Mouse (Mus musculus) neural tube, embryonic 11.5 days (tissue): ENCODE data around the gene Gm20715. TPM values are rescaled to one million over a fixed set of nuclear protein-coding genes. Genes with fewer than 3 reads are reported as not detected.

Source experiments
- ATAC-seq: fragments of 200-750 bp; cut with Nextera tagmentation; 2 replicates; pipeline ENCODE4 v1.8.0; 2017; ENCODE audit warnings: moderate number of reproducible peaks, mild to moderate bottlenecking, moderate TSS enrichment, moderate library complexity; ENCODE audit not compliant: insufficient read depth, low FRiP score, low TSS enrichment
- DNase-seq: peaks from one replicate; pipeline ENCODE4 v3.0.0-alpha.2; 2015; ENCODE audit warnings: low spot score
- H3K27ac ChIP-seq: fragments of 300-500 bp; sonication (generic); 2 replicates; pipeline ENCODE4 v1.5.1; 2014; ENCODE audit warnings: low read depth, mild to moderate bottlenecking, low read length
- H3K27me3 ChIP-seq: fragments of 300-500 bp; sonication (generic); 2 replicates; pipeline ENCODE4 v1.6.1; 2014; ENCODE audit warnings: mild to moderate bottlenecking, low read length, mixed read lengths; ENCODE audit not compliant: control insufficient read depth, insufficient read depth
- H3K36me3 ChIP-seq: fragments of 300-500 bp; sonication (generic); 2 replicates; pipeline ENCODE4 v1.6.1; 2014; ENCODE audit warnings: mild to moderate bottlenecking, low read length, moderate library complexity, mixed read lengths; ENCODE audit not compliant: control insufficient read depth, insufficient read depth
- H3K4me1 ChIP-seq: fragments of 300-500 bp; sonication (generic); 2 replicates; pipeline ENCODE4 v1.6.1; 2014; ENCODE audit warnings: low read length, mixed read lengths; ENCODE audit not compliant: control insufficient read depth, insufficient read depth
- H3K4me2 ChIP-seq: fragments of 300-500 bp; sonication (generic); 2 replicates; pipeline ENCODE4 v1.6.1; 2014; ENCODE audit warnings: low read depth, mild to moderate bottlenecking, moderate library complexity
- H3K4me3 ChIP-seq: fragments of 300-500 bp; sonication (generic); 2 replicates; pipeline ENCODE4 v1.5.1; 2014; ENCODE audit warnings: low read depth, low read length
- H3K9ac ChIP-seq: fragments of 300-500 bp; sonication (generic); 2 replicates; pipeline ENCODE4 v1.6.1; 2014; ENCODE audit warnings: mild to moderate bottlenecking, low read length
- H3K9me3 ChIP-seq: fragments of 300-500 bp; sonication (generic); 2 replicates; pipeline ENCODE4 v1.6.1; 2016; ENCODE audit warnings: low read length; ENCODE audit not compliant: control insufficient read depth
- WGBS: fragments of 180-500 bp; shearing (Covaris S2); extraction: QIAGEN DNeasy Blood & Tissue Kit; methylation state at CpG from one replicate; pipeline ENCODE4 v1.1.7; 2014; 5-methylcytosine and 5-hydroxymethylcytosine counted together
- polyA plus RNA-seq: library from polyadenylated mRNA; unstranded; fragments of >200 nt; fragmentation: Nextera tagmentation; extraction: Ambion mirVana; gene quantifications from 2 replicates; pipeline ENCODE4 v1.2.1, GENCODE M21; 2014

Gene Gm20715
- polyA plus RNA-seq, 1 experiment from 2014 or later, result not detected

GRCm38 (mm10) chr7:6397996-6398975 lies 11.8 kb upstream of the Gm20715 start, which contains the start of gene Smim17:
TSS of gene Smim17 (plus strand) at chr7:6398715.
- no peak within 1 kb of the TSS for H3K27ac ChIP-seq
- no peaks in the 10 kb centered on the region for H3K9me3 ChIP-seq
- peak; percentile 89 for ATAC-seq
- H3K4me3 ChIP-seq, result peak within 1 kb of the TSS; percentile 34
- H3K36me3 ChIP-seq, result no peaks in the 10 kb centered on the region
- no peaks in the 10 kb centered on the region for H3K27me3 ChIP-seq
- WGBS, result 30% methylated on average over 25 of the region's 25 CpGs
- H3K9ac ChIP-seq, result peak within 1 kb of the TSS; percentile 26
- peak; percentile 74 for DNase-seq
- H3K4me2 ChIP-seq, result peak within 1 kb of the TSS; percentile 55
- H3K4me1 ChIP-seq, result no peaks in the 10 kb centered on the region

- ATAC-seq, result peak; percentile 55; the same call in 1 of the 2 replicates
Measured at GRCm38 (mm10) chr7:6414626-6415441, 4.8 kb downstream of the Gm20715 start.

GRCm38 (mm10) chr7:6415442-6415787 lies 5.3 kb downstream of the Gm20715 start:
- no peak overlapping the region for H3K9ac ChIP-seq
- ATAC-seq, result 0 out of 2 replicates have a peak, but pooled peaks have one; percentile 16
- no peak overlapping the region for H3K4me2 ChIP-seq
- H3K9me3 ChIP-seq, result no peaks in the 10 kb centered on the region
- no peaks in the 10 kb centered on the region for H3K36me3 ChIP-seq
- no peaks in the 10 kb centered on the region for H3K27me3 ChIP-seq
- H3K4me1 ChIP-seq, result no peaks in the 10 kb centered on the region
- H3K4me3 ChIP-seq, result no peak overlapping the region
- no peak overlapping the region for H3K27ac ChIP-seq
- no peak for DNase-seq
- 23% methylated on average over 8 of the region's 8 CpGs for WGBS

More at GRCm38 (mm10) chr7:6414626-6415441, 4.8 kb downstream of the Gm20715 start:
- H3K4me2 ChIP-seq, result peak overlapping the region; percentile 27
- no peaks in the 10 kb centered on the region for H3K36me3 ChIP-seq
- H3K4me3 ChIP-seq, result no peak overlapping the region
- no peaks in the 10 kb centered on the region for H3K4me1 ChIP-seq
- no peak overlapping the region for H3K9ac ChIP-seq
- peak; percentile 26 for DNase-seq
- 8% methylated on average over 17 of the region's 22 CpGs for WGBS
- no peak overlapping the region for H3K27ac ChIP-seq
- H3K27me3 ChIP-seq, result no peaks in the 10 kb centered on the region
- H3K9me3 ChIP-seq, result no peaks in the 10 kb centered on the region

- no peak overlapping the region for H3K4me2 ChIP-seq
- no peak overlapping the region for H3K27ac ChIP-seq
- WGBS, result 76% methylated on average over 6 of the region's 6 CpGs
- no peaks in the 10 kb centered on the region for H3K4me1 ChIP-seq
- no peaks in the 10 kb centered on the region for H3K27me3 ChIP-seq
- H3K36me3 ChIP-seq, result no peaks in the 10 kb centered on the region
- H3K9me3 ChIP-seq, result 0 out of 2 replicates have a peak, but pooled peaks cover 4% of the 10 kb centered on the region
- no peak for ATAC-seq
- H3K4me3 ChIP-seq, result no peak overlapping the region
- no peak overlapping the region for H3K9ac ChIP-seq
- no peak for DNase-seq
Measured at GRCm38 (mm10) chr7:6419894-6420293, 9.8 kb downstream of the Gm20715 start.

- H3K27ac ChIP-seq, result no peak overlapping the region
- WGBS, result 86% methylated on average over 3 of the region's 3 CpGs
- no peak overlapping the region for H3K9ac ChIP-seq
- ATAC-seq (no peak), DNase-seq (no peak)
- H3K9me3 ChIP-seq, result no peaks in the 10 kb centered on the region
- no peaks in the 10 kb centered on the region for H3K36me3 ChIP-seq
- no peak overlapping the region for H3K4me2 ChIP-seq
- no peak overlapping the region for H3K4me3 ChIP-seq
- H3K4me1 ChIP-seq, result no peaks in the 10 kb centered on the region
- no peaks in the 10 kb centered on the region for H3K27me3 ChIP-seq
Measured at GRCm38 (mm10) chr7:6429381-6429780, 19.3 kb downstream of the Gm20715 start.

- no peak overlapping the region for H3K9ac ChIP-seq
- WGBS, result 44% methylated on average over 2 of the region's 2 CpGs
- ATAC-seq (no peak), DNase-seq (peak; percentile 37)
- no peak overlapping the region for H3K4me3 ChIP-seq
- H3K36me3 ChIP-seq, result no peaks in the 10 kb centered on the region
- H3K27ac ChIP-seq, result no peak overlapping the region
- no peaks in the 10 kb centered on the region for H3K9me3 ChIP-seq
- peaks cover 6% of the 10 kb centered on the region for H3K4me1 ChIP-seq
- no peaks in the 10 kb centered on the region for H3K27me3 ChIP-seq
- H3K4me2 ChIP-seq, result no peak overlapping the region
Measured at GRCm38 (mm10) chr7:6430342-6430741, 20.3 kb downstream of the Gm20715 start.

GRCm38 (mm10) chr7:6438388-6438787 lies 28.3 kb downstream of the Gm20715 start, which contains the start of gene Olfr1344:
TSS of gene Olfr1344 (plus strand) at chr7:6438688.
- no peak for DNase-seq
- Histone ChIP-seq H3K4me2 (no peak within 1 kb of the TSS), H3K4me1 (peaks cover 6% of the 10 kb centered on the region), H3K4me3 (no peak within 1 kb of the TSS), H3K27ac (no peak within 1 kb of the TSS), H3K36me3 (no peaks in the 10 kb centered on the region), H3K27me3 (no peaks in the 10 kb centered on the region), H3K9ac (no peak within 1 kb of the TSS), H3K9me3 (no peaks in the 10 kb centered on the region; the same call in 1 of the 2 replicates)
- 81% methylated on average over 3 of the region's 3 CpGs for WGBS
- no peak for ATAC-seq

GRCm38 (mm10) chr7:6441173-6441572 lies 31.1 kb downstream of the Gm20715 start:
- ATAC-seq (no peak), DNase-seq (no peak)
- 64% methylated on average over 2 of the region's 2 CpGs for WGBS
- no peaks in the 10 kb centered on the region for H3K27me3 ChIP-seq
- no peak overlapping the region for H3K27ac ChIP-seq
- no peaks in the 10 kb centered on the region; the same call in 1 of the 2 replicates for H3K9me3 ChIP-seq
- H3K4me3 ChIP-seq, result no peak overlapping the region
- no peak overlapping the region for H3K9ac ChIP-seq
- H3K4me1 ChIP-seq, result no peaks in the 10 kb centered on the region
- H3K36me3 ChIP-seq, result no peaks in the 10 kb centered on the region
- no peak overlapping the region for H3K4me2 ChIP-seq
